Mouse (Mus musculus) NIH3T3 (cell line): ENCODE results near the gene Cldn7.
"Not testable (repeated sequence)": the region's sequence is repeated elsewhere in the genome, so short reads cannot be mapped to it uniquely, and the experiment has no call there.

Source experiments
- DNase-seq: peaks from one replicate; pipeline ENCODE4 v3.0.0-alpha.2; 2012; ENCODE audit warnings: low read depth

The Cldn7 gene

DNA sequence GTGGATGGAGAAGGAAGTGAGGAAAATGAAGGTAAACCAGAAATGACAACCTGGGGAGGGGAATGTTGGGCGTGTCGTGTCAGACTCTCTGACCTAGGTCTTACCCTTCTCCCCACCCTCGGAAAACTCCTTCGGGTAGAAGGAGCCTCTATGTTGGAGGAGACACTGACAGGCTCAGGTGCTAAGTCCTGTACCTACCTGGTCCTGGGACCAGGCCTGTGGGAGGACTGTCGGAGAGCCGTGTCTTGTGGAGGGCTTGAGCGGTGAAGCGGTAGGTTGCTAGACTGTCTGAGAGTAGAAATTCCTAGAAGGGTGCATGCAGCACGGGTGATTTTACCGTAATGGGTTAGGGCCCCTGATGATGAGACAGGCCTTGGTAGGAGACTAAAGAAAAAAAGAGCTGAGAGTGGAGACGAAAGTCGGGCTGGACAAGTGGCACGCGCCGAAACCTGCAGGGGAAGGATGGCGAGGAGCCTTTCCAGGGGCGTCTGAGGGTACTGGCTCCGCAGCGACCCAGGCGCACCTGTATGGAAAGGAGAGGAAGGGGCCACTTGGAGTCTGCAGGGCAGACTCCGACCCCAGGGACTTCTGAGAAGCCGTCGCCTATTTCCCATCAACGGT is at the start of gene Cldn7:
TSS of gene Cldn7 (plus strand) at position 130 of the 621 bp plus-strand sequence.
- DNase-seq = no peak

DNA sequence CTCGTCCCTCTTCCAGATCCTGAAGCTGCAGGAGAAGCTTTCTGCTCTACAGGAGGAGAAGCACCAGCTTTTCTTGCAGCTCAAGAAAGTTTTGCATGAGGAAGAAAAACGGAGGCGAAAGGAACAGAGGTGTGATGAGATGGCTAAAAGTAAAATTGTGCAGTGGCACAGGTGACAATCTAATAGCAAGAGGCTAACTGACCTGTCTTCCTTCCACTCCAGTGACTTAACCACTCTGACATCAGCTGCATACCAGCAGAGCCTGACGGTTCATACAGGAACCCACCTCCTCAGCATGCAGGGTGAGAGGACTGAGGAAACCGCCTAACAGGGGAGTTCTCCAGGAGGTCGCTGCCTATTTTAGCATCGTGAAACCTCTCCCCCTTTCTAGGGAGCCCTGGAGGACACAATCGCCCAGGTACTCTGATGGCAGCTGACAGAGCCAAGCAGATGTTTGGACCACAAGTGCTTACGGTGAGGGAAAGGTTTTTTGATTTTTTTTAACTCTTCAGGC is 49.6 kb upstream of the Cldn7 start:
- no peak for DNase-seq

DNA sequence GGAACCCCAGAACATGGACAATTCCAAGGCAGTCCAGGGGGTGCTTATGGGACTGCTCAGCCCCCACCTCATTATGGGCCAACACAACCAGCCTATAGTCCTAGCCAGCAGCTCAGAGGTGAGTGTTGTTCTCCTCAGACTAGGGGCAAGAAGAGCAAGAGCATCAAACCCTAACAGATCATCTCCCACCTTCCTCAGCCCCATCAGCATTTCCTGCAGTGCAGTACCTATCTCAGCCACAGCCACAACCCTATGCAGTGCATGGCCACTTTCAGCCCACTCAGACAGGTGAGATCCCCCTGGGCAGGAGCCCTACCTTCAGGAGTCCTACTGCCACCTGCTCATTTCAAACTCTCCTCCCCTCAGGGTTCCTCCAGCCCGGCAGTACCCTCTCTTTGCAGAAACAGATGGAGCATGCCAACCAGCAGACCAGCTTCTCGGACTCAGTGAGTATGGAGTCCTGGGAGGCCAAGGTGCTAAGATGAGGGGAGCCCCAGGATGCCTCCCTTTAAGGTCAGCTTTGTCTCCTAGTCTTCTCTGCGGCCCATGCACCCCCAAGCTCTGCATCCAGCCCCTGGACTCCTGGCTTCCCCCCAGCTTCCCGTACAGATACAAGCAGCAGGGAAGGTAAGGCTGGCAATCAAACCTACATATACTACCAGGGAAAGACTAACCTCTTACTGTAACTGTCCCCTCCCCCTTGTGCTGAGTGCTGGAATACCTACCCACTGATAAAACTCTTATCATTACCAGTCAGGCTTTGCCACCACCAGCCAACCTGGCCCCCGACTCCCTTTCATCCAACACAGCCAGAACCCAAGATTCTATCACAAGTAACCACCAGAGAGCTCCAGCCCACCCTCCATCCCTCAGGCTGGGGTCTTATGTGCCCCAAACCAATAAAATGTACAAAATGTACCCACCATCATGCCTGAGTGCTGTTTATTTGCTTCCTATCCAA is 48.6 kb upstream of the Cldn7 start:
- DNase-seq = no peak

DNA sequence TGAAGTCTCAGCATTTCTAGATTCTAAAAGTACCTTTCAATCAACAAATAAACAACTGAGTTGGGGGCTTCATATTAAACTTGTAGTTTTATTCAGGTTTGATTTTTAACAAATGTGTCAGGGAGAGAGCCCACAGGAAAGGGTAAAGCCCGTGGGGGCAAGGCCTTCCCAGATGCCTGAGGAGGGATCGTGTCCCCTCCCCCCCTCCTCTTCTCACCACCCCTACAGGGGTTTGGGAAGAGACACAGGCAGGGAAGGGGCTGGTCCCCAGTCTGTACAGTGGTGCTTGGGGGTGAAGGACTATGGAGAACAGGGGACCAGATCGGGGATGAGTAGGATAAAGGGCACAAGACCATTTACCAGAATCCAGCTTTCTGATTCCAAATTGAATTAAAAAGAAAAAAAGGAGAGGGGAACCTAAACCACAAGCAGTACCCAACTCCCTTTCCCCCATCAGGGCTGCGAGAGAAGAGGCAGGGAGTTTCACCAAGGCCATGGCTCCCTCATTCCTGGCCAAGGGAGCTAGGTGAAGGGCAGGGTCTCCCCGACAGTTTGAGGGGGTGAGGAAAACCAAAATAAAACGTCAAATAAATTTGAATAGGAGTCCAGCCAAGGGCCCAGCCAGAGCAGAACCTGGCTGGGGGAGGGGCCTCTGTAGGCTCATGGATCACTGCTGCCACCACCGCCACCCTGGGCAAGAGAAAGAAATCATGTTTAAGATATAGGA is 47.8 kb upstream of the Cldn7 start:
- not testable (repeated sequence) for DNase-seq

DNA sequence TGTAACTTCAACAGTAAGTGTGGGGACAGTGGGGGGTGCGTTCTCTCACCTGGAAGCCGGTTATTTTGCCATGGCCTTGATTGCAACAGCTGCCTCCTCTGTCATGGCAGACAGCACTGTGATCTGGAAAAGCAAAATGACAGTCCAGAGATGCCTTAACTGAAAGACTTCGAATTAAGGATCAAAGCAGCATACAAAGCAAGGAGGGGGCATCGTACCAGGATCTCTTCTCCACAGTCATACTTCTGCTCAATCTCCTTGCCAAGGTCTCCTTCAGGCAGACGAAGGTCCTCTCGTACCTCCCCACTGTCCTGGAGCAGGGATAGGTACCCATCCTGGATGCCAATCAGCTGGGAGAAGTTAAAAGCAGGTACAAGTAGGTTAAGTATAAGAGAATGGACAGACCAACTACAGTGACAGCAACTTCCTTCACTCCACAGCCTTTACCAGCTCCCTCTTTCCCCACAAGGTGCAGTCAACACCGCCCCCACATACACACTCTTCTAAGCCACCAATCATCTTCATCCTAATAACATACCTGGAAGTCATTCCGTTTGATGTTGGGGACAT is 47.1 kb upstream of the Cldn7 start:
- no peak for DNase-seq

DNA sequence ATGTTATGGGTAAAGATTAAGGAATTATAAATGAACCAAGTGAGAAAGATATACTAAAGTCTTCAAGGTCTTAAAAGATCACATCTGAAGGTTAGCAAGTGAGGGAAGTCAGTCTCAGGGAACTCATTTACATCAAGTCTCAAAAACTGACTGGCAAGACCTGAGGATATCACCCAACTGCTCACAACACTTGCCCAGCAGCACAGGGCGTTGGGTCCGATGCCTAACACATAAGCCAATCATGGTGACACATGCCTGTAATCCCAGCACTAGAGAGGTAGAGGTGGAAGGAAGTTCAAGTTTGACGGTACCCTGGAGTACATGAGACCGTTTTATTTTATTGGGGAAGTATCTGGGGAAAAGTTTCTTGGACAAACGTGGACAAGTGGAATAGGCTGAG is 46.5 kb upstream of the Cldn7 start:
- DNase-seq = no peak

DNA sequence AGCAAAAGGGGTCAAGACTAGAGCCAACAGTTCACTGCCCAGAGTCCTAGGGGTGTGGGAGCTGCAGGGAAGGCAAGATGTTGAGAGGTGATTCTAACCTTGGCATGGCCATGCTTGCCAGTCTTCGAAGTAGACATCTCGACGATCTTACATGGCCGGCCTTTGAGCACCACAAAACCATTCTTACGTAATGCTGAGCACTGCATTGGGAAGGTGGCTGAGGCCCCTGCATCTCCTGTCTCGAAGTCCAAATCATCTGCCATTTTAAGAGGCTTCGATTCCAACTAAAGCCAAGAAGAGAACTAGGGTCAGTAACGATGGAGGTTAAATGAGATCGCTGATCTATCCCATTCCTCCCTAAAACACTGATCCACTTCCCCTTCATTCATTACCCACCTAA is 45.5 kb upstream of the Cldn7 start:
- DNase-seq = no peak

DNA sequence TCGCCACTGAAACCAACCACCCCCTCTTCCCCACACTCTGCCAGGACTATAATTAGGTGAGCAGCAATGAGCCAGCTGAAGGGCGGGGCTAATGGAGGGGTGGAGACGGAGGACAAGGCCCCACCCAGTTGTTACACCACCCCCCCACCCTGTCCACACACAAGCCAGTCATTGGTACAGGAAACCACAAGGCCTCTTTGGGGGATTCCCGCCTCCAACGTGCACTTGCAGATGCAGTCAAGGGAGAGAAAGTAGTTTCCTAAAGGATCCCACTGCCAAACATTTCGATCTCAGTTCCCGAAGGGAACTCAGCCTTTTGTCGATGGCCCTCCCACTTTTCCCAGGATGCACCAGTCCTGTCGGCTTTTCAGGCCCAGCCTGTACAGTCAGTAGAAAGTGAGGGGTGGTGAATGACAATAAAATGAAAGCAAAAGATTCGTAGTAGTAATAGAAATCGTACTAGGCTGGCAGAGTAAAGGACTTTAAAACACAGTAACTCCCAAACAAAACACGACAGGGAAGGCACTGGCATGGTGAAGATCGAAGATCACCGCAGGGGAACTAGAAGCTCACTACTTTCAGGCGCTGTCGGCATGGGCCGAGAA is 44.8 kb upstream of the Cldn7 start:
- DNase-seq = peak; percentile 95

DNA sequence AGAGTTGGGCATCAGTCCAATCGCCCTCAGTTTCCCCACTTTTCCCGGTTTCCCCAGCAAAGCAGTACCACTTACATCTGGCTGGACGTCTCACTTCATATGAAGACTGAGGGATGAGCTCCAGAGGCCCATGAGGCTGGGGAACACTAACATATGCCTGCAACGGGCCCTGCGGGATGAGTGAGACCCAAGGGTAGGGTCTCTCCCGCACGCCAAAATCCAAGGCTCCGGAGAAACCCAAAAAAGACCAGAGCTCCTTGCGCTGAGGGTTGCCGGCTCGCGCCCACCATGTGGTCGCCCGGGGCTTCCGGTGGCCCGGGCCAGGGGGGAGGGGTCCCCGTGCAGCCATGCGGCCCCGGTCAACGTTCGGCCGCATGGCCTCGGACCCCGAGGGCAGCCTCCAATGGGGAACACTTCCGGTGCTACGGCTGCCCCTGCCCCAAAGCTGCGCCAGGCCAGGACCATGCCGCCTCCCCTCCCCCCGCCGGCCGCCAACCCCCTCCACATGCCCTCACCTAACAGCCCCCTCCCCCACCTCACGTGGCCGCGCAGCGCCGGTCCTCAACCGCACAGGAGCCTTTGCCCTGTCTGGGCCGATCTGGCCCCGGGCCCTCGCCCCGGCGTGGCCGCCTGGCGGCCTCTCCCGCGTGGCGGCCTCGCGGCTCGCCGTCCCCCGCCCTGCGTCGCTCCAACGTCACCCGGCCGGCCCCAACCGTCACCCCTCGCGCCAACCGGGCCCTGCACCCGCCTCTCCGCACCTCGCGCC is 44.1 kb upstream of the Cldn7 start:
- peak; percentile 54 for DNase-seq

DNA sequence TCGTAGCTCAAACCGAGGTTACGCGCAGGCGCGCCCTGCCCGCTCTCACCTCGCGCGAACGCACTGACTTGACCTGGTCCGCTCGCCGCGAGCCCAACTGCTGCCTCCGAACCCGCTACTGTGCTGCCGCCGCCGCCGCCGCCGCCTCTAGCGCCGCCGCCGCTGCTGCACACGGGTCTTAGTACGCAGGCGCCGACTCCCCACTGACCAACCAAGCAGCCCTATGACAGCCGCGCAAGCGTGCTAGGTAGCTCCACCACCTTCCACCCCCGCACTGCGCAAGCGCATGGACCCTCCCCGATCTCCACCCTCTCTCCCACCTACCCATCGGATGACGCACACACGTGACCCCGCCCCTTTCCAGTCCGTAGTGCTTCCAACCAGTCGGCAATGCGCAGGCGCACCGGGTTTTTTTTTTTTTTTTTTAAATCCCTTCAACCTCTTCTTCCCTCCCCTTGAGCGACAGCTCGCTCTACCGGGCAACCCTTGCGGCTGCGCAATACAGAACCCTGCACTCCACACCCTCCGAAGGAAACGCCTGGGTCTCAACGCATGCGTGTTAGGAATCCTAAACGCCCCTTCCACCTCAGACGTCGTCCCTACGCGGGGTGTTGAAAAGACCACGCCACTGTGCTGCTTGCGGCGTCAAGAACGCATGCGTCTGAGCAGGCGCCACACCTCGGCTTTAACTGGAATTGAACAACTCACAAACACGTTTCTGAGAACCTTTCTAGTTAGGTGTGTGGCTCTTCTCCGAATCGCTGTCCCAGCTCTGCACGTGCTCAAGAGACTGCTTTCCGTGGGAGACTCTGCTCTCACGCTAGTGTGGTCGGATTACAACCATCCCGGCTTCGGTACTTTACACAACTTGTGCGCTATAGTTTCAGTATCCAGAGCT is 43.2 kb upstream of the Cldn7 start, which contains the start of gene Eif5a:
TSS of gene Eif5a (minus strand) at position 845 of the 898 bp plus-strand sequence.
- DNase-seq = peak; percentile 100

DNA sequence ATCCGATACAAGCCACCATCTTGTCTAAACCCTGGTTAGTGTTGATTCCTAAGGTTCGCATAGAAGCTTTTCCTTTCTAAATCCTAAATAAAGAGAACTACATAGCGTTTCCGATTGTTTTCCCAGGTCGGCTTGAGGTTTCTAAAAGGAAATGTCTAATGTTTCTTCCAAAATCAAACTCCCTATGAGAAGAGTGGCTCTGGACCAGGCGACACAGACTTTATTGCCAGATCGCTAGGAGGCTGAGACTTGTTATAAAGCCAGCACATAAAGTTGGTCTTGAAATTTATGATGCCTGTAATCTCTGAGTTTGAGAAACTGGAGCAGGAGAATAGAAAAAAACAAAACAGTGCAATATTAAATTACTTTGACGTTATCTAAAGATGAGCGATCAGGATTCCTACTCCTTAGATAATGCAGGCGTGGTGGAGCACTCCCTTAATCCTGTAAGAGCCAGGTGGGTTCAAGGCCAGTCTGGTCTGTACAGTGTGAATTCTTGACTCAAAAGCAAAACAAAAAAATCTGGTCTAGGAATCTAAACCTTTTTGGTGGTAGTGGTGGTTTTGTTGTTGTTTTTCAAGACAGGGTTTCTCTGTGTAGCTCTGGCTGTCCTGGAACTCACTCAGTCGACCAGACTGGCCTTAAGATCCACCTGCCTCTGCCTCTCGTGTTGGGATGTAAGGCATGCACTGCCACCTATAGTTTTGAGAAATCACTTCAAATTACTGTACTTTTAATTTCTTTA is 42.4 kb upstream of the Cldn7 start:
- DNase-seq = peak; percentile 44

DNA sequence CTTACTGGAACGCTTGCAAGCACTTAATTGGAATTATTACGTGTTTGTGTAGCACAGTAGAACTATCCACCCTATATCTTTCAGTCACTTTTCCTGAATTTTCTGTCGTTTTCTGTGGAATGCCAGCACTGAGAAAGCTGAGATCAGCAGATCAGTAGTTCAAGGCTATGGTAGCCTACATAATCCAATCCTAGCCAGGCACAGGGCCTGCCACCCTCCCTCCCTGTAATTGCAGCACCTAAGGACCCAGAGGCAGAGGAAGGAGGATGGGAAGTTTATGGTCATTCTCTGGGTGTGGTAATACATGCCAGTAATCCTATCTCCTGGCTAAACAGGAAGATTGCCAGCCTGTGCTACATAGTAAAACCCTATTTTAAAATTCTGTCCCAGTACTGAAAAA is 41.8 kb upstream of the Cldn7 start:
- DNase-seq = peak; percentile 18

DNA sequence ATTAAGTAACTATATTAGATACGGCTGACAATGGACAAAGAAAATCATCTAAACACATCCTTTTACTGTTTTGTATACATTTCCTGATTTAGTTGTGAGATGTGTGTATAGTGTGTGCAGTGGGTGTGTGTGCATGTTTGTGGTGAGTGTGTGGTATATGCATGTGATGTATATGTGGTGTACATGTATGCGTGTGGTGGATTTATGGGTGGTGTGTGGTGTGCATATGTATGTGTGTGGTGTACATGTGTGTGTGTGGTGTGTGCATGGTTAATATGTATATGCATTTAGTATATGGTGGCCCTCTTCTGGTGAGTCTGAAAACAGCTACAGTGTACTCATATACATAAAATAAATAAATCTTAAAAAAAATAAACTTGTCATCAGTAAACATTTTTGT is 37.1 kb upstream of the Cldn7 start:
- DNase-seq = no peak

DNA sequence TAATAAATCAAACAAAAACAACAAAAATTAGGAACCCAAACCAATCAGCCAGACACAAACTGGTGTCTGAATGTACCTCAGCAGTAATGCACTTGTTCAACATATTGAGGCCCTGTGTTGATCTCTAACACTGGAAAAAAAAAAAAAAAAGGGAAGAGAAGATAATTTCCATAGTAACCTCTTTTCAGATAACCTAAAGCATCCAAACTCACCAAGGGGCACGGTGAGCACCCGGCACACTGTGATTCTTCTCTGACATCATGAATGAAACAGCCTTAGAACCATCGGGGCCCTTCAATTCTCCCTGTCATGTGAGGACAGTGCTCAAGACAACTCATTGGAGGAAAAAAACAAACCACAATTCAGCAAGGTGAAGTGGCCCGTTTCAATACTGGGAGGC is 34.9 kb upstream of the Cldn7 start:
- DNase-seq = no peak

DNA sequence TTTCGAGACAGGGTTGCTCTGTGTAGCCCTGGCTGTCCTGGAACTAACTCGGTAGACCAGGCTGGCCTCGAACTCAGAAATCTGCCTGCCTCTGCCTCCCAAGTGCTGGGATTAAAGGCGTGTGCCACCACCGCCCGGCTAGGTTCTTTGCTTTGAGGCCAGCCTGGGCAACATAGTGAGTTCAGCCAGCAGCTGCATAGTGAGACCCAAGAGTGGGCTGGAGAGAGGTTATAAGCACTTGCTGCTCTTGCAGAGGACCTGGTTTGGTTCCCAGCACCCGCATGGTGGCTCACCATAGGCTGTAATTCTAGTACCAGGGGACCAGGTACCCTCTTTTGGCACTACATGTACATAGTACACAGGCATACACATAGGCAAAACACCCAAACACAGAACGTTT is 34.4 kb upstream of the Cldn7 start:
- not testable (repeated sequence) for DNase-seq

DNA sequence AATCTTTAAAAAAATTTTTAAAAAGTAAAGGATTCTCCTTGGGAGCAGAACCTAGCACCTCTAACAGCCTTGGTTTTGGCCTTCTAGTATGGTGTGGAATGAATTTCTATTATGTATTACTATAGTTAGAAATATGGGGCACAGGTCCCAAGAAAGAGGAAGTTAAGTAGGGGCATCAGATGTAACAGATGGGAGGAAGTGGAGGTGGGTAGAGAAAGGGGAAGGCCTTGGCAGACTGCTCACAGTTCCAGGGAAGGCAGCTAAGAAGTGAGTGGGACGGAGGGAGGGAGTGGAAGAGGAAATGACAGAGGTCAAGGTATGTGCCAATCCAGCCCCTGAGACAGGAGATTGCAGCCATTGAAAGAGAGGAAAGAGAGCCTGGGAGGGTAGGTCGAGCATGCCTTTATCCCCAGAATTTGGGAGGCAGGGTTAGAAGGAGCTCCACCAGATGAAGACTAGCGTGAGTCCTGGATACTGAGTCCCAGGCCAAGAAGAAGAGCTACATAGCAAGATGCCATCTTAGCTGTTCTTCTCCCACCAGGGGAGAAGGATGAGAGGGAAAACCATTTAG is 33.5 kb upstream of the Cldn7 start:
- no peak for DNase-seq

DNA sequence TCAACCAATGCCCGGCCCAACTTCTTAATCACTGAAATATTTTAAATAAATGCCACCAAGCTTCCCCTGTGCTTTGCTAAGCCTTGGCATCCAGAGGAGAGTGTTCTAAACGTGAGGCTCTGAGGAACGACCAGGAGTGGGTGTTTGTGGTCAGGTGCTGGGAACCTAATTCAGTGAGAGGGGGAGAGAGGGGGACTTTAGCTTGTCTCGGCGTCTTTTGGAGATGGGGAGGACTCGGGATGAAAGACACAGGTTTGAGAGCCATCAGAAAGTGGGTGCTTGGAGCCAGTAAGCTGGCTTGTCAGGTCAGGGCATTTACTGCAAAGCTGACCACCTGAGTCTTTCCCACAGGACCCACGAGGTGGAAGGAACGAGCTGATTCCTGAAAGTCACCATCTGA is 32.8 kb upstream of the Cldn7 start:
- DNase-seq = no peak

DNA sequence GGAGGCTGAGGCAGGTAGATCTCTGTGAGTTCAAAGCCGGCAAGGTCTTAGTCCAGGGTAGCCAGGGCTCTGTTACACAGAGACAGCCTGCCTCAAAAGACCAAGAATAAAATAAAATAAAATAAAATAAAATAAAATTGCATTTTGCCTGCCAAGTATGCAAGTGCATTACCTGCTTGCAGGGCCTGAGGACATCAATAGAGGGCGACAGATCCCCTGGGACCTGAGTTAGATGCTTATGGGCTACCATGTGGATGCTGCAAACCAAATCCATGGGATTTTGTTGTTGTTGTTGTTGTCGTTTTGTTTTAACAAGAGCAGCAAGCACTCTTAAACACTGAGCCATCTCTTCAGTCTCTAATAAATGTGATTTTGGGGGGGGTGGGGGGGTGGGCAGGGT is 32.3 kb upstream of the Cldn7 start:
- no peak for DNase-seq

DNA sequence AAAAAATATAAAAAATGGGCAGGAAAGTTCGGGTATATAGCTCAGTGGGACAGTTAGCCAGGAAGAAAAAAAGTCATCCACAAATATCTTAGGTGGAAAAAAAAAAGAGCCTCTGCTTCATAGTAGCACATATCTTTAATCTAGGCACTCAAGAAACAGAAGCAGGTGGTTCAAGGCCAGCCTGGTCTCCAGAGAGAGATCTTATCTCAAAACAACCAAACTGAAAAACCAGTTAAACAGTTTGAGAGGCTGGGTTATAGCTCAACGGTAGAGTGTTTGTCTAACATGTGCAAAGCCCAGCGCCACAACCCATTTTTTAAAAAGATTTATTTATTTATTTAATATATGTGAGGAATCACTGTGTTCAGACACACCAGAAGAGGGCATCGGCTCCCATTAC is 31.5 kb upstream of the Cldn7 start:
- DNase-seq = no peak
